Mouse (Mus musculus): ENCODE results near the gene Metrn. TPM values are rescaled to one million over a fixed set of nuclear protein-coding genes. Genes with fewer than 3 reads are reported as not detected.

Gene Metrn
- total RNA-seq, 2 experiments from 2014 or later: 9.7 to 29.5 TPM

DNA sequence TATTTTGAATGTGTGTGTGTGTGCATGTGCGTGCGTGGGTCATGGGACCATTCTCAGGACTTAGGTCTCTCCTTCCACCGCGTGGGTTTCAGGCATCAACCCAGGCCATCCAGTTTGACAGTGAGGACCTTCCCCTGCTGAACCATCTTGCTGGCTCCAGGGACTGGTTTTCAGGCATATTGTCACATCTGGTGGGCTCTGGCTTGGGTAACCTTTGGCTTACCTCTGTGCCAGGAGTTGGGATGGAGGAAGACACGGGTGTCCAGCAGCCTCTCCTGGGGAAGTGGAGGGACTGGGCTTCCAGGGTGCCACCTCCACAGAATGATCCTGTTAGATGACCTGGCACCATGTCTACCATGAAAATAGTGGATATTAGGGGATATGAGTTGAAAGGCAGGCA is 19.0 kb downstream of the Metrn start:
- no peak for ATAC-seq (replicated peaks; ENCODE audit: poor library complexity)

DNA sequence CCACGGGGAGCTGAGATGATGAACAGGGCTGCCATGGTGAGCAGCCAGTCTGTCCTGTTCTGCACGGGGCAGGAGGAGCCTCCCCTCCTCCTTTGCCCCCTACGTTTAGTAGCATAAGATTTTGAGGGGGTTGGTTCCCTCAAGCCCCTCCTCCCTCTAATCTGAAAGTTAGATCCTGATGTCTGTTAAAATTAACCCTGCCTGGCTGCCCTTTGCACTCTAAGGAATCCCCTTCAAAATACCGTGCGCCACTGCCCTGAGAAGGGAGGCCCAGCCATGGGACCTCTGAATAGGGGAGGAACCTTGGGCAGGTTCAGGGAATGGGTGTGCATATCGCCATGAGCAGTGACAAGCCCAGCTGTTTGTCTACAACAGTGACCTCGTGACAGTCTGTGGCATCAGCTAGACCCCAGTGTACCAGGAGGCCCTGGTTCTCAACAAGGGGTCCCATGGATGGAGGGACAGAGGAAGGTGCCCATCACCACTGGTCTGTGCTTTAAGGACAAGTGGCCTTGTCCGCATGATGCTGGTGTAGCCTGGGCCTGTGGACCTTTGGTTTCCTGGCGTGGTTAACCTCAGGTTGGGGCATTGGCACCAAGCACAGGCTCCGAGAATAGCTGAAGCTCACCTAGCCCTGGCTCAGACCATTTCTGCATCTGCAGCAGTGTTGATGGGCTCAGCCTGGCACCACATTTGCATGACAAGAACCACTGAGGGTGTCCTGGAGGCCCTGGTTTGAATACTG is 21.4 kb downstream of the Metrn start:
- ATAC-seq (replicated peaks; ENCODE audit: poor library complexity): no peak

DNA sequence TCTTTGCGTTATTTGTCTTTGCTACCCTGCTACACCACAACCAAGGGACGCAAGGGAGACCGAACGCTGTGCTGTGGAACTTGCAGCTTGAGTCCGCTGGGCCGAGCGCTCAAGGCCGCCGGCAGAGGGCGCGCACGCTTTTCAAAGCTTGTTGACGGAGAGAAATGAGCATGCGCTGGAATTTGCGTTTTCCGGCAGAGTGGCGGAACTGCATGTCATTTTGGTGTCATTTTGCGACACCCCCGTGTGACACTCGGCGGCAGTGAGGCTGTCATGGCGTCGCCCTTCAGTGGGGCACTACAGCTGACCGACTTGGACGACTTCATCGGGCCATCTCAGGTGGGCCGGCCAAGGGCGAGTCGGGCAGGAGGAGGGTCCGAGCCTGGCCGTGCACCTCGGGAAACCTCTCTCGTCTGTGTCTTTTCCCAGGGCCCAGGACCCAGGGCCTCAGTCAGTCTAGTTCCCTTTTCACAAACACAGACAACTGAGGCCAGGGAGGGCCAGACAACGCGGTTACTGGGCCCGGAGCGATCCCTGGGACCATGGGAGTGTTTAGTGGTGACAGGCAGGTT is 23.3 kb downstream of the Metrn start, which contains the start of gene Narfl:
Gene Narfl (plus strand): TSS at position 228 of the 572 bp plus-strand sequence.
- peak; percentile 99 for ATAC-seq (replicated peaks; ENCODE audit: poor library complexity)

DNA sequence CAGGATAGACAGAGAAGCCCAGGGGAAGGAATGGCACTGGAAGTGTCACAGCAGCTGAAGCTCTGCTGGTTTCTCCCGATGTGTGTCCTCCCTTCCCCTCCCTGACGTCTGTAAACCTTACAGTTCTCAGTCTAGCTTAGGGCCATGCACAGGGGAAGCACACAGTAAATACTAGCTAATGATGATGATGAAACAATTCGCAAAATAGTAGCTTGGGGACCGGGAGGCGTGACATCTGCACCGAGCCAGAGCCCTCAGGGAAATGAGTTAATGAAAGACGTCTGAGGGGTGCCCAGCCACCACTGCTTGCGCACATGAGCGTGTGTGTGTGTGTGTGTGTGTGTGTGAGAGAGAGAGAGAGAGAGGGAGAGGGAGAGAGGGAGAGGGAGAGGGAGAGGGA is 27.6 kb downstream of the Metrn start:
- ATAC-seq (replicated peaks; ENCODE audit: poor library complexity): no peak

DNA sequence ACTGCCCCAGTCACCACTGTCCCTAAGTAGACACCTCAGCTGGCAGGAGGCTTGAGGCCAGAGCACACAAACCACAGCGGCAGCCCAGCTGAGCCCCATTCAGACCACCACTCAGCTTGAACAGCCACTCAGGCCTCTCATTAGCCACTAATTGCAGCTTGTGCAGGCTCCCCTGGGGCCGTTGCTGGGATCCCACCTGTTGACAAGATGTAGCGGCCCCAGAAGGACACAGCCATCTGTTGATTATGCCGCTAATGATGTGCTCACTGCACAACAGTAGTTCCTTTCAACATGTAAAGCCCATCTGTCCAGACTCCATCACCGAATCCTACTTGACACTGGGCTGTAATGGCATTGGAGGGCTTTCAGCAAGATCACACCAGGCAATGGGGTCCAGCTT is 31.1 kb downstream of the Metrn start:
- no peak for ATAC-seq (replicated peaks; ENCODE audit: poor library complexity)

DNA sequence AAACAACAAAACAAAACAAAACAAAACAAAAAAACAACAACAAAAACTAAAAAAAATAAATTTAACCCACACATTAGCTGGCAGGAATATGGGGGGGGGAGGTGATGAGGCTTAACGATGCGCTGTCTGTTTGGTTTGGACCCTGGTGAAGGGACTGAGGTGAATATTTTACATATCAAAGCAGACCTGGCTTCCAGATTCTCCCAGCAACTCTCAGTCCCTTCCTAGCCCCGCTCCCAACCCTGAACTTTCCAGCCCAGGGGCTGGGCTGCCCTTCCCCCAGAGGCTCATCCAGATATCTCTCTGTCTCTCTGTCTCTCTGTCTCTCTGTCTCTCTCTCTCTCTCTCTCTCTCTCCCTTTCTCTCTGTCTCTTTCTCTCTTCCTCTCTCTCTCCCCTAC is 34.3 kb downstream of the Metrn start:
- ATAC-seq (replicated peaks; ENCODE audit: poor library complexity): no peak

DNA sequence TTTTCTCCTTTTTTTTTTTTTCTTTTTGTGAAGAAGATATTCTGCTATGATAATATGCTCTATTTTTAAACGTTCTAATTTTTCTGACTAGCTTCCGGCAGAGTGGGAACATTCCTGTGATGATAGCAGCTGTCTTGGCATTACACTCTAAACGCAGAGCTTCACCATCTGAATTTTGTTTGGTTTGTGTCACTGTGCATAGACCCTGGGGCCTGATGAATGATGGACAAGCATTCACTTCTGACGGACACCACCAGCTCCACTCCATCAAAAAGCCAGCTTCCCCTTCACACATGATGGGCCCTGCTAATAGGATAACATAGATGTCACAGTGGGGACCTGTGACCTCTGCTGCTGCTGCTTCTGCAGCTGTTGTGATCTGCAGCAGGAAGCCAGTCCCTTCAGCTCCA is 35.4 kb downstream of the Metrn start:
- ATAC-seq (replicated peaks; ENCODE audit: poor library complexity): no peak

DNA sequence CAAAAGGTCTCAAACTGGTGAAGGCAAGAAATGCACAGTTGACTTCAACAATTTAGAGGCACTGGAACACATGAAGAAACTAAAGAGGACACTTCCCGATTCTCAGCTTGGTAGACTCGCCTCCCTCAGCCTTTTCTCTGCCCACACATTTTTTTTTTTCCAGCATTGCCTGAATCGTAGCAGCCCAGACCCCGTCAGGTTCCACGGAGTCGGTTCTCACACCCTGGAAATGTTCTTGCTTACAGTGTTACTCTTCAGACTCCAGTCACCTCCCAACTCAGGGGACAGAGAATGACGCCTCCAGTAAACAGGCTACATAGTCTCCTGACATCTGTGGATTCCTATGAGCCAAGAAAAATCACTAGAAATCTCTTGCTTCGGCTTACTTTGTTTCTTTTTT is 36.8 kb downstream of the Metrn start:
- ATAC-seq (replicated peaks; ENCODE audit: poor library complexity): no peak

DNA sequence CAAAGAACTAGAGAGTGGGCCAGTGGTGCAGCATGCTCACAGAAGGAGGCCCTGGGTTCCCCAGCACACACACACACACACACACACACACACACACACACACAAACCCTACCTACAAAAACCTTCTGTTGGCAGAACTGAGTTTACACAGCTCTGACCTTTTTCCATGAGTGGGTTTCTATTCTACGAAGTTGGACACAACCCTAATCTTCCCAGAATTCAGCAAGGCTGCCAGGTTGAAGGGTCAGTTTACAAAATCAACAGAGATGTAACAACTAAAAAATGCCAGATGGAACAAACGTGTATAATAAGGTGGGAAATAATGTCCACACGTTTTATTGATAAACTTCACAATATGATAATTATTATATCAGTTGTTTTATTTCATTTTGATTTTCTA is 39.2 kb downstream of the Metrn start:
- ATAC-seq (replicated peaks; ENCODE audit: poor library complexity): no peak

DNA sequence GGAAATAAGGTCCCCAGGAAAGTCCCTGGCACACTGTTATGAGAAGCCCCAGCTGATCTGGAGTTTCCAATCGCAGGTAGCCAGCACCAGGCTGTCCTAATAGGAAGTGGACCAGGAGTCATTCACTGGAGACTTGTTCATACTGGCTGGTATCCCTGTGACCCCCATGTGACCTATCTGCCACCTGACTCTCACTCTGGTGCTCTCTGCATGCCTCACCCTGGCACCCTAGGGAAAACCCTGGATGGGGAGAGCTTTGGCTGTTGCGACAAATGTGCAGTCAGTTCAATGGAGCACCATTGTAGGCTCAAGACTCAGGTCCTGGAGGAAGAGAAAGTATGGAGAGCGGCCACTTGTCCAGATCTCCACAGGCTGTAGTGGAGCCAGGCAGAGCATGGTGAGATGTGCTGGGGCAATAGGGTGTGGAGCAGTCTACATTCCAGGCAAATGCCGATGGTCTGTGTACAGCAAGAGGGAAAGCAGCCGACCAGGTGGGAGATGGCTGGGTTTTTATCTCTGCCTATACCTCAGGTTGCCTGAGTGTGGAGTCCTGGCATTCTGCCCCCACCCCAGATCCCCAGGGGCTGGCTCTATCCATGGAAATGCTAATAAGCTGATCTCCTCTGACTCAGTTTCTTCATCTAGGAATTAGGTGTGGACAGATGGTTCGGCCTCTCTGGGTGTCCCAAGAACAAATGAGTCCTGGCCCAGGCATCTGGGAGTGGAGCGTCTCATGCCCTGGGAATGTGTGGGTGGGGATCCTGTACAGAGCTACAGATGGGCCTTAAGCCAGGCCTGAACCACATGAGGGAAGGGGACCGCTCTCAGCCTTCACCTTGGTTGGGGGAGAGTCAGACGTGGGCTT is 40.3 kb downstream of the Metrn start:
- no peak for ATAC-seq (replicated peaks; ENCODE audit: poor library complexity)

DNA sequence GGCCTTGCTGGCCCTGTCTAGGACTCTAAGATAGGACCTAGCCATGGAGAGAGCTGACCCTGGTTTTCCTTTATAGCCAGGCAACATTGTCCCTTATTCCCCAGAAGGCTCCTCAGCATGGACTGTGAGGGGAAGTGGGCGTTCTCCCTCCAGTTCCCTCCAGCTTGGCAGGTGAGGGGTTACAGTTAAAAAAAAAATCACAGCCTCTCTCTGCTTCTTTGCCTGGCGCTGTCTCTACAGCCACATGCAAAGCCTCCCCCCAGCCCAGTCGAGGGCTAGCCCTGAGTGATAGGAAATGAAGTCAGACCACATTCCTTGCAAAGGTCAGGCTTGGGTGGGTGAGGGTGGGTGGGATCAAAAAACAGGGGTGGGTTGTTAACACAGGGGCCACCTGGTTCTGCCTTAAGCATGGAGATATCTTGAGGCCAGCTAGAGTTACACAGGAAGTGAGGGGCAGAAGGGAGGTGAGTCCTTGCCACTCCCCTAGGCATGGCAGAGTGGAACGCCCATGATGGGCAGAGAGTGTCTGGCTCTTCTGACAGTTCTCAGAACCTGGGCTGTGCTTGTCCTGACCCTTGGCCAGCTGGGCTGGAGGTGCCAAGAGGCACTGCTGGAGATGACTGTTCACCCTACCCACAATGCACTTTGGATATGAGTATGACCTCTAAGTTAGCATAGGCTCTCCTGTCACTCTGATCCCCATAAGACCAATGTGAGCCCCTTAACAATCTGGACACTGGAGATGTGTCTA is 41.1 kb downstream of the Metrn start:
- ATAC-seq (replicated peaks; ENCODE audit: poor library complexity): no peak

DNA sequence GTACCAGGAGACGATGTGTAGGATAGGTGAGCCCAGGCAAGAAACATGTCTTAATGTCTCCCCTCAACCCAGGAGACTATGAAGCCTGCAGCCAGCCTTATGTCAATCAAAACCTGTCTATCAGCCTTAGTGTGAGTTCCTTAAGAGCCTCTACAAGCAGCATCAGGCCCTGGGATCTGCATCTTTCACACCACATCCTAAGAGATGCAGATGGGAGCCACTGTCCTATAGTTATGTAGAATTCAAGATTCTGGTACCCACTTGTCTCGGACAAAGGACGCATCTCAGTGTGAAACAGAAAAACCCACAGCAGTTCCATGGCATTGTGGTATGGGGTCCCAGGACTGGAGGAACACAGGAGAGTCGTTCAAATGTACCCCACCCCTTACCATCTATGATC is 41.9 kb downstream of the Metrn start:
- no peak for ATAC-seq (replicated peaks; ENCODE audit: poor library complexity)

DNA sequence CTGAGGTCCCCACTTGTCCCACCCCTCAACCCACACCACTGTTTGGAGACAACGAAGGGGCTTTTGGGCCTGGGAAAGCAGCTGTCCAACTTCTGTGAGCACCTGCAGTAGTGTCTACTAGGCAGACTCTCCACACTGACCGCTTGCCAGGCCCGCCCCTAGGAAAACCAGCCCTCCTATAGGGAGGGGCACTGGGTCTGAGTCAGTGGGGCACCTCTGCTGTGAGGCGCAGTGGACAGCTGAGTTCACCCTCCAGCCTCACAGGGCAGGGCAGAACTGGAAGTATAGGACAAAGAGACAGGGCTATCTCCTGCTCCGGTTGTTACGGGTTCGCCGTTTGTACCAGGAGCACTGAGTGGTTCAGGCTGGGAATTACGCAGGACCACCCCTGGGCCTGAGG is 42.7 kb downstream of the Metrn start, which contains the start of gene Msln:
Gene Msln (minus strand): TSS at position 138 of the 400 bp plus-strand sequence.
- ATAC-seq (replicated peaks; ENCODE audit: poor library complexity): no peak

DNA sequence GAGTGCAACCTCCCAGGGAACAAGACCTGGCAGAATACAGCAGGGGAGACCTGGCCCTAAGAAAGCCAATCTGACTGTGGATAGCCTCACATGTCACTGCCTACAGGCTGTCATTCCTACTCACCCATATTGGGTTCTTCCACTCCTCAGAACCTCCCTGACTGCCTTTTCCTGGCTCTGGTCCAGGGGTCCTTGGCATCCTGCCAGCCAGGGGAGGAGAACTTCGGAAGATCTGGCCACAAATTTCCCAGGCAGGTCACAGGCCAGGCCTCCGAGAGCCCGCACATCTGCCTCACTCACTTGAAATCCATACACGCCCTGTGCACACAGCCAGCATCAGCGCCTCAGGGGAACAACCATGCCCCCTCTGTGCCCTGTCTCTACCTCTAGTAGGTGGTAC is 45.5 kb downstream of the Metrn start:
- ATAC-seq (replicated peaks; ENCODE audit: poor library complexity): no peak

DNA sequence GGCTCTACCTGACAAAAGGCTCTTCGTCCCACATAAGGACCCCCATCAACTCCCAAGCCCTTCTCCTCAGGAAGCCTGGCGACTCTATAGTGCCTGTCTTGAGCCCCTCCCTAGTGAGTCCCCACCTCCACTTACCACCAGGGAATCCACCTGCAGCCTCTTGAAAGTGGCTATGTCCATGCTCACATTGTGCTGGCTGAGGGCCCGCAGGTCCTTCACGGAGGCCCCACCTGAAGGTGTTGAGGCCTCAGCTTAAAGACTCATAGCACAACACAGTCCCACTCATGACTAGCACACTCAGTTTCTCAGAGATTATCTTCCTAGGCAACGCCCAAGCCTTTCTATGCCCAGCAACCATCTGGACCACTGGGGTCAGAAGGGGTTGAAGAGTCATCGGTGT is 47.6 kb downstream of the Metrn start:
- ATAC-seq (replicated peaks; ENCODE audit: poor library complexity): no peak

DNA sequence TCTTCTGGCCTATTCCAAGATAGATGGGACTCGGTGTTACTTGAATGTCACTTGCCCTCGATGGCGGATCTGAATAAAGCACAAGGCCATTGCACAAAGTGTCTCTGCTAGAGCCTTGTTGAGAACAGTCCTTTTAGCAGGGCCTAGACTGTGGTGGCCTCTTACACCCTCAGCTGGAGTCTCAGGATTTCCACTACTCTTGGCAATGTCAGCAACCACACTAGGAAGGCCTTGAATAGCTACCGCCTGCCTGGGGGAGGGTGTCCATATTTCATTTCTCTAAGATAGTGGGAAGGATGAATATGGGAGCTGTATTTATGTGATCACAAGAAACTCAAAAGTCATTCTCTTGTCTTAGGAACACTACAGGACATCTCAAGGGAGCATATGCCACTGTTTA is 48.7 kb downstream of the Metrn start:
- no peak for ATAC-seq (replicated peaks; ENCODE audit: poor library complexity)

DNA sequence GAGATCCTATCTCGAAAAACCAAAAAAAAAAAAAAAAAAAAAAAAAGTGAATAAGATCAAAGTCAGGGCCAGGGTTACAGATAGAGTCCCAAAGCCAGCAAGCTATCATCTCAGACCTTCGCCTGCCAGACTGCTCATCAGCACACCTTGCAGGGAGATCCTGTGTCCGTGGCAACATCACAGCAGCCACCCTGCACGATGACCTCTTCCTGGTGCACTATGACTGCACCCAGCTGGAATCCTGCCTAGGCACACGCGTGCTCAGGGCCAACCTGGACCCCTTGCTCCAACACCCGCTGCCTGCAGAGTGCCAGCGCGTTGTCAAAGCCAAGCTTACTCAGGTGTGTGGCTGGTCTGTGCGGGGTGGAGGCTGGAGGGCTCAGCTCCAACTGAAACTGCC is 52.6 kb downstream of the Metrn start:
- no peak for ATAC-seq (replicated peaks; ENCODE audit: poor library complexity)

DNA sequence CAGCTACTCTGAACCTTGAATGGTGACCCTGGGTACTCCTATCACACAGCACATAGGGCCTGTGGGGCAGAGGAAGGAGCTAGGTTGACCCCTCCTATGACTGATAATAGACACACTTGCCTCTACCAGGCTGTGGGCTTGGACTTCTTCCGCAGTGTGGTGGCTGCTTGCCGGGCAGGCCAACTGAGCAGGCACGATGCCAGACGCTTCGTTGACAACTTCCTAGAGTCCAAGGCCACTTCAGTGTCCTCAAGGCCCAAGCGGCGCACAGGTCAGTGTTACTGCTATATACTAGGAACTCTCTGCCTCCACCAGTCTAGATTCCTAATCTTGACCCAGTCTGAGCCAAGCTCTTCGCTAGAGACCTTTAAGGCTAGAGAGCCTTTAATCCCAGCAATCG is 53.1 kb downstream of the Metrn start:
- no peak for ATAC-seq (replicated peaks; ENCODE audit: poor library complexity)
